Mouse (Mus musculus) left cerebral cortex, adult 8-10 months (tissue): ENCODE data around the gene Gm5800. TPM values are rescaled to one million over a fixed set of nuclear protein-coding genes. Genes with fewer than 3 reads are reported as not detected.
"Not testable (repeated sequence)": the region's sequence is repeated elsewhere in the genome, so short reads cannot be mapped to it uniquely, and the experiment has no call there.

Experiments used
- DNase-seq, 2 experiments: peaks; one replicate each; pipeline ENCODE4 v3.0.0; 2022; ENCODE audit warnings: low spot score in 2 of 2
- total RNA-seq, 4 experiments: library from RNA; stranded (reverse); gene quantifications; 2 replicates each; pipeline ENCODE4 v1.2.4; 2022

The Gm5800 gene
- total RNA-seq = not detected

DNA sequence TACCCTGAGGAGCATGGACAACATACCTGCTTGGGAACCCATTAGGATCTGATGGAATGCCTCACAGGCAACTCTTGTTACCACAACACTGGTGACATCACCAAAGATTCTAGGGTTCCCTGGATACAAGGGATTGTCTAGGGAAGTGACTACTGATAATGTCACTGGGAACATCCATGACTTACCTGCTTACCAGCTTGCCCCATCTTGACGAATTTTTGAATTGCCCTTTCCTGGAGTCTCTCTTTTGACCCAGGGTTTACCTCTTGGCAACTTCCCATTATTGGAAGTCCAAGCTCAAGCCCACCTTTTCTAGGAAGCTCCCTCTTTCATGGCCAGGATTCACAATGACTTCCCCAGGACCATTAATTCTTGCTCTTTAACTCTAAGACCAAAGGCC, at the start of gene Gm5800:
TSS of gene Gm5800 (minus strand) at position 101 of the 400 bp plus-strand sequence.
- no peak for DNase-seq

GRCm38 (mm10) chr14:51755944-51756343, 39.0 kb upstream of the Gm5800 start:
- DNase-seq = no peak

DNA sequence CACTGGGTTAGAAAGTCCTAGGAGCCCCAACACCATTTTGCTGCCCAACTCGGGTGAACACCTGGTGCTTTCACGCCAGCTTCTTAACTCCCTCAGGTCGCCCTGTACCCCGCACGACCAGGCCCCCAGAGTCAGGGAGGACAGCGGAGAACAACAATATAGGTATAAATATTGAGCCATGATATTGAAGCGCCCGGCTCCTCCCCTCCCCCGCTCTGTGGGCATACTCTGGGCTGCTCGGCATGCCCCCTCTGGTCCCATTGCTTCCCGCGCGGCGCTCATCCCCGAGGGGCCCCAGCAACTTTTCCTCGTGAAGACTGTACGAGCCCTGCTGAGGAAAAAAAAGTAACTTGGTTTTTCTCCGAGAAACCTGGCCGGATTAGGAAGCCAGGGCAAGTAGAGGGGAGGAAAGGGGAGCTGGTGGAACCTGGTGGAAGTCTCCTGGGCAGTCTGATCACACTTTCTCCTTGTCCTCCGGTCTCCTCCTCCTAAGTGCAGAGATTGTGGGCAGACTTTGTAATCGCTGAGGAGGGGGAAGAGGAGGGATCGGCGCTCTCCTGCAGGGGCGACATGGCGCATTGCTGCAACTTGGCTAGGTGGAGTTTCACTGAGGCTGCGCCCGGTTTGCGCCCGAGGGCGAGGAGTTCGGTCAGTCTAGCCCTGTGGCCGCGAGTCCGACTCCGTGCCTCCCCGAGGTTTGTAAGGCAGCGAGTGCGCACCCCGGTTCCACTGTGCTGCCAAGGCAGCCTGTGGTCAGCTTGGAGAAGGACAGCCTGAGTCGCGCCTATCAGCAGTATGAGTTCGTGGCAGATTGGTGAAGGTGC, 23.6 kb upstream of the Gm5800 start:
- DNase-seq = no peak

DNA sequence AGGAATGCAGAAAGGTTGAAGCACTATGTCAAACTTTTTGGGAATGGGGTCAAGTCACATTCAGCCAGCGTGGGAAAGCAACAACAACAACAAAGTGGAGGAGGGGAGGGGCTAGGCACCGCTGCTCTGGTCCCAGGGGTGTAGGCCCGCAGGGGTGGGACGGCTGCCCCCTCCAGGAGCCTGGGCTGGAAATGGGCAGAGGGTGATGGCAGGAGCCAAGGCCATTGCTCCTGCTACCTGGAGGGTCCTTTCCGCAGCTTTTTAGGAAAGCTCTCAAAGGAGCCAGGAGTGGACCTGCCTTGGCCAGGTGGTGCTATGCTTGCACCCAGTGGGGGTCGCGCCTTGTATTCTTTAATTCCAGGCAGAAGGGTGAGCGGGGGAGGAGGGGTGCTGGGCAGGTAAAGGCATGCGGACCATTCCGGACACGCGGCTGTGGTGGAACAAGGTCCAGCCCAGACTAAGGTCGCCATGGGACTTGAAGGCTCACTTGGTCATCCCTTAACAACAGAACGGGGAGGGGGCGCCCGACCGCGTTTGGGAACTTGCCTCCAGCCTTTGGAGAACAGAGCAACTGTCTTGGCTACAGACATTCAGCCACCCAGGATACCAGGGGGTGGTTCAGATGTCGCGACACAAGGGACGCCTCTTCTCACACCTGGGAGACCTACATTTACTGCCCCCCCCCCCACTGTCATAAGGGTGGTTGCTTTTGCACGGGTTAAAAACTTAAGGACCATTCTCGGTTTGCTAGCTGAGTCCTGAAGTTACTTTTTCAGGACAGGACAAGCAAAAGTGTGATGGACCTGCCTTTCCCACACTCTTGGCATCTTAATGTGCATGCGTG, 22.4 kb upstream of the Gm5800 start:
- no peak for DNase-seq

GRCm38 (mm10) chr14:51738411-51739149, 21.6 kb upstream of the Gm5800 start:
- no peak for DNase-seq

GRCm38 (mm10) chr14:51737967-51738366, 21.0 kb upstream of the Gm5800 start:
- DNase-seq = no peak

- not testable (repeated sequence) for DNase-seq
Observed at GRCm38 (mm10) chr14:51695368-51695767, 21.6 kb downstream of the Gm5800 start, which contains the start of gene Gm17079. Gene Gm17079 (minus strand): TSS chr14:51695468.

- no peak for DNase-seq
Observed at GRCm38 (mm10) chr14:51677269-51677668, 39.7 kb downstream of the Gm5800 start.

Other genes with a start within 250 kb of the Gm5800 start
- gene Gm5622, start 164.4 kb downstream of the Gm5800 start, total RNA-seq = not detected
- not detected for gene Gm17175, start 143.1 kb downstream of the Gm5800 start, total RNA-seq
- gene Gm17174, start 125.0 kb downstream of the Gm5800 start, total RNA-seq = not detected
- gene Gm17078, start 105.9 kb downstream of the Gm5800 start, total RNA-seq = not detected
- gene Gm4181, start 81.5 kb downstream of the Gm5800 start, total RNA-seq = not detected
- not detected for gene Gm17079, start 21.7 kb downstream of the Gm5800 start, total RNA-seq
- gene Ang4, start 56.4 kb upstream of the Gm5800 start, total RNA-seq = not detected
- gene AY358078, start 82.9 kb upstream of the Gm5800 start, total RNA-seq = not detected
- not detected for gene Ear6, start 136.5 kb upstream of the Gm5800 start, total RNA-seq
- gene Mettl17, start 167.7 kb upstream of the Gm5800 start, total RNA-seq = 10 to 100 TPM; 26.5 to 30.4 (median 28.4) TPM
- 1 to 10 TPM; 3.2 to 5.3 (median 3.8) TPM for gene Slc39a2, start 175.7 kb upstream of the Gm5800 start, total RNA-seq
- 100 to 1,000 TPM; 798 to 932 (median 862) TPM for gene Ndrg2, start 197.0 kb upstream of the Gm5800 start, total RNA-seq
- not detected for gene Tppp2, start 201.2 kb upstream of the Gm5800 start, total RNA-seq
- not detected for gene Rnase13, start 205.6 kb upstream of the Gm5800 start, total RNA-seq